Mouse (Mus musculus) megakaryocyte, adult 5-6 weeks (primary cell): ENCODE measurements around the gene Flt1. TPM values are rescaled to one million over a fixed set of nuclear protein-coding genes. Genes with fewer than 3 reads are reported as not detected.

ENCODE experiments used
- ATAC-seq: 2 replicates; pipeline ENCODE4 v1.8.0; 2016; ENCODE audit warnings: mild to moderate bottlenecking, inconsistent platforms; ENCODE audit not compliant: poor library complexity, severe bottlenecking
- total RNA-seq, 2 experiments: library from RNA; stranded (forward) in 1 of 2; stranded (reverse) in 1 of 2; fragments of 153-499, 151-499 nt in 1 of 2; fragments of 221-1000, 200-1000 nt in 1 of 2; gene quantifications; 2 replicates each; pipeline versions ENCODE4 v1.2.3 to v1.2.4; 2015 to 2017

Gene Flt1
- total RNA-seq, 2 experiments from 2014 or later, result 2.3 to 5.3 TPM

GRCm38 (mm10) chr5:147724945-147725830, 623 bp downstream of the Flt1 start:
- peak; percentile 29 for ATAC-seq

GRCm38 (mm10) chr5:147724391-147724790, 1.4 kb downstream of the Flt1 start:
- no peak for ATAC-seq

DNA sequence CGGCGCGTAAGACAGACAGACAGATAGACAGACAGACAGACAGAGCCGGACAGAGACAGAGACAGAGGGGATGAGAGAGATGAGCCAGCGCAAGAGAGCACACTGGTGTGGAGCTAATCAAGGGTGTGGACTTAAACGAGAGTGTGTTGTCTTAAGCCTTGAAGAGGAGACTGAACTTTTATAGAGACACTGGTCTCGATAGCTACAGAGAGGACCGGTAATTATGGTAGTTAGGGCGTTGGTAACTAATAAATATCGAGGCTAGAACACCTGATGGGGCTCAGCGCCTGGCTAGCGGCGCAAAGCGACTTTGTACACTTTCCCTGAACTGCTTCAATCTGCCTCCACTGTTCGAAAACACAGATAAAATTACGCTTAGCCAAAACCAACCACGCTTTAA, 2.0 kb downstream of the Flt1 start:
- no peak for ATAC-seq

DNA sequence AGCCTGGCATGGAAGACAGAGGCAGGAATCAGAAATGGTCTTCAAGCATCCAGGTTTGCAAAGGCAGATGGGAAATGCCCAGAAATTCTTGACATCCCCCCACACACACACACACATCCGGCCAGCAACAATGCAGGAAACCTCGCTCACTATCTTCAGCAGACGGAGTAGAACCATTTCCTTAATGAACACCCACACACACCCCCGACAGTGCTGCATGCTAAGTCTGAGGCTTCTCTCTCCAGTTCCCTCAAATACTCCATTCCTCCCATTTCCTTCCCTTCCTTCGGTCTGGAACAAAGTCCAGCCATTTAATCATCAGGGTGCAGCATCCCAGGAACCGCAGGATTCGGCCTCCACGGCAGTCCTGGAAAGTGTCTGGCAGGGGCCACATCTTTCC, 4.4 kb downstream of the Flt1 start:
- no peak for ATAC-seq

GRCm38 (mm10) chr5:147718335-147718734, 7.5 kb downstream of the Flt1 start:
- no peak for ATAC-seq

DNA sequence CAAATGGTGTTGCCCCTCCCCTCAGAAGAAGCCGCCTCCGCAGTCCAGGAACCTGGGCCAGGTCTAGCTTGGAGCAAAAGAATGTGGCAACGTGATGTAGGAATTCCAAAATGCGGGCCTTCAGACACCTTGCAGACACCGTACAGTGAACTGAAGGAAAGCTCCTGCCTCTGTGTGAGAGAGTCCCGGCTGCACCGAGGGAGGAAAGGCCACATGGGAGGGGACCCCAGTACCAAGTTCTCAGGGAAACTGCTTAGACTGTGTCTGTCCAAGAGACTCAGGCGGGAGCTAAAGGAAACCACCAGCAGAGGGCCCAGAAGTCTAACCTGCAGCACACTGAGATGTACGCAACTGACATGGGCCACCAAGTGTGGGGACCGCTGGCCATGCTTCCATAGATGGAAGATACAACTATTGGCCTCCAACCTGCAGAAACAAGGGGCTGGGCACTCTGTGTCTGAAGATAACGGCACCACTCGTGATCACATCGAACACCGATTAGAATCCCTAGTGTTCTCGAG, 9.1 kb downstream of the Flt1 start:
- ATAC-seq, result no peak

DNA sequence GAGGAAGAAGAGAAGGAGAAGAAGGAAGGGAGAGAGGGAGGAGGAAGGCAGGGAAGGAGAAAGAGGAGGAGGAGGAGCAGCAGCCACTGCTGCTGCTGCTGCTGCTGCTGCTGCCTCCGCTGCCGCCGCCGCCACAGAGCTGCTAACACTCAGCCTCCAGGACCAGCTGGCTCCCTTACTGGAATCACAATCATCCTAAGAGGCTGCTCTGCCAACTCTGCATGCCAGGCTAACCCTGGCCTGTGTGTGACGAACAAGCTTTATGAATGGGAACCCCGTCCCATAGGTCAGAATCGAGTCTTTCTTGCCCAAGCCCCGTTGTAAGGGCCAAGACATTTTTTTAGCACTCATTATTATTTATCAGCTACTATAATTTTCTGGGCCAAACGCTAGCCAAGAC, 9.5 kb downstream of the Flt1 start:
- ATAC-seq, result no peak

GRCm38 (mm10) chr5:147715391-147715790, 10.4 kb downstream of the Flt1 start:
- ATAC-seq, result no peak

DNA sequence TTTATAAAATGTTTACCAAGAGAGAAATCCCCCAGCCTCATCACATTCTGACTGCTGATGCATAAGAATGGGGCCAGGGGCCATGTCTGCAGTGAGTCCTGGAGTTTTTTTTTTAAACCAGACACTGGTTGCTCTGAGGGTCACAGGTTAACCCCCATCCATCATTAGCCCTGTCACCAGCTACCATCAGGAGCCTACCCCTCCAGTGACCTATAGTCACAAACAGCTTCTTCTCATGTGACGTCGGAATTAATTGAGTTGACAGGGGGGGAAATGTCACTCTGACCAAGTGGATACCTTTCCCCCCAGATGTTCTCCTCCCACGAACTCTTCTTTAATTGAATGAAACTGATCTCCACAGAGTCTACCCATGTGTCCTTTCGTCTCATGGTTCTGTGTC, 17.3 kb downstream of the Flt1 start:
- no peak for ATAC-seq

DNA sequence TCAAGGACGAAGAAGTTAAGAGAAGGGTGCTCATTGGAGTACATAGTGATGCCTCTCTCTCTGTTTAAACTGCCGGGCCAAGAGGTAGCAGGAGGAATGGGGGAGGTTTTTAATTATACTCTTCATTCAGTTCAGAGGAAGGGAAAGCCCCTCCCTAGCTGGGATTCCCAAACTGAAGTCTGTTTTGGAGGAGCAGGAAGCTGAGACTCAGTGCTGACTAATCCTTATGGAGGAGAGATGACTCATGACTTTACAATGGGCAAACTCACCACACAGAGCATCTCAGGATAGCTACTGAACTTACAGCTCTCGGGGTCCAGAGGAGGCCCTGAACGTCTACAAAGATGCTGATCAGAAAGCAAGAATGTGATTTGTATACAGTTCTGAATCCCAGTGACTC, 18.3 kb downstream of the Flt1 start:
- no peak for ATAC-seq

- ATAC-seq, result no peak
These were observed 20.9 kb downstream of the Flt1 start for GRCm38 (mm10) chr5:147704890-147705289.

DNA sequence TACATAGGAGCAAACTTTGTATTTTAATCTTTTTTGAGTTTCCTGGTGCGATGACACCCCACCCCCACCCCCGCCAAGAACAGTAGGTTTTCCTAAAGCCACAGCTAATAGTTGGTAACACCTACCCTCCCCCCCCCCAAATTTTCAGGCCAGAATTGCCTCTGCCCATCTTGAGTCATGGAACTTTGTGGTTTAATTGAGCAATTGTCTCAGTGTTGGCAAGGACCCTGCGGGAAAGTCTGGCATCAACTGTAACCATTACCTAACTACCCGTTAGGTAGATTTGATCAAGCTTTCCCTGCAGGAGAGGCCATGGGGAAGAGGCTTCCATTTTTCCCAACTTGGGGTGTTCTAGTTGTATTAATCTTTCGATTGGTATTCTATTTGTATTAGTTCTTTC, 23.4 kb downstream of the Flt1 start:
- peak; percentile 70 for ATAC-seq

DNA sequence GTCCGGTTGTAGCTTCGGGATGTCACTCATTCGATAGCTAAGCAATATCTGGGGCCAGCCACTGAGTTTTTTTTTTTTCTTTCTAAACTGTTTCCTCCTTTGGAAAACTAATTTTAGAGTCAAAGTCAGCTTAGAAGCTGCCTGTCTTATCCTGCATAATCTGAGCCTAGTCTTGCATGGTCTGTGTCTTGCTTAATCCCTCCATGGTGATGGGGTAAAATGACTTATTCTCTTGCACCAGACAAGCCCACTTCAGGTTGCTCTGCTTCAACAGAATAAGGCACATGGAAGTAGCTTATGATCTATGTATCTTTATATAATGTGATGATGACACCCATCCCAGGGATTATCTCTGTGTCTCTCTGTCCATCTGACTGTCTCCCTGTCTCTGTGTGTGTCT, 24.8 kb downstream of the Flt1 start:
- ATAC-seq, result 0 out of 2 replicates have a peak, but pooled peaks have one; percentile 38

DNA sequence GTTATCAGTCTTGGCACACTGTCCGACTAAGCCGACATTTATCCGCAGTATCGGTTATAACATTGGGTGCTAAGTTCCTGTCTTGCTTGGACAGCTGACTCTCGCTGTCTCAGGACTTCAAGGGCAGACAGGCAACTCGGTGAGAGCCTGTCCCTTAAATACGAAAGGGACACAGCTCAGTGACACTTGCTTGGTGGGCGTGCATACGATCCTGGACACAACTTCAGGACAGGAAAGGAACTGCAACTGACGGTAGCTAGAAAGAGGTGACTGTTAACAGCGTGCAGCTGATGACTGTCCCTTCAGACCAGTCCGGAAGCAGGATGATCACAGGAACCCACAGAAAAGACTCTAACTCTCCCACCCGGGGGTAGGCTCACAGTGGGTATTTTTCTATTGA, 27.8 kb downstream of the Flt1 start:
- peak; percentile 38; the same call in 1 of the 2 replicates for ATAC-seq

DNA sequence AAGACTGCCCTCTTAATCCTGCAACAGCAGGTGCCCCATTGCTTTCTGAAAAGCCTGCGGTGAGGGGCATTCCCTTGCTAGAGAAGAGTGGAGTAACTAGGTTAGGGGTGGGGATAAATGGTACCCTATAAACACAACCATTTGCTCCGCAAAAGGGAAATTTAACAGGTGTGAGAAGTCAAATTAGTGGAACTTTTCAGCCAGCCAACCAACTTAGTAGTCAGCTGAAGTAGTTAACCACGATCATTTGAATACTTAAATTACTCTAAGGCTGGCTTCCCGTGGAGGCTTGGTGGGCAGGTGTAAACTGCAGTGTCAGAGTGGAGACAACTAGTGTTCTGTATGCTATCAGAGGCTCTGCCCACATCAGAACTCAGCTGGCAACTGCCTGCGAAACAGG, 28.6 kb downstream of the Flt1 start:
- no peak for ATAC-seq

DNA sequence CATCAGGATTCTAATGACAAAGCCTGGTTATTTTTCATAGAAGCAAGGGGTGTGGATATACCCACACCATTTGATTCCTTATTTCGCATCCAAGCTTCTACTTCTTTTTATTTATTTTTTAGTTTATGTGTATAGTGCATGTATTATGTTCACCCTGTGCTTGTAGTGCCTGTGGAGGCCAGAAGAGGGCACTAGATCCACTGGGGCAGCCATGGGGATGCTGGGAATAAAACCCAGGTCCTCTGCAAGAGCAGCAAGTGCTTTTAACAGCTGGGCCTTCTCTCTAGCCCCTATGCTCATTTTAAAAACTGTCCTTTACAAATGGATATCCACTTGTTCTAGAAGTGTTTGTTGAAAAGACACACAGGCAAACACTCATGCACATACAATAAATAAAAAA, 33.2 kb downstream of the Flt1 start:
- ATAC-seq, result no peak

- ATAC-seq, result no peak
These were observed 42.0 kb downstream of the Flt1 start for GRCm38 (mm10) chr5:147683707-147684323.

GRCm38 (mm10) chr5:147681224-147681623, 44.6 kb downstream of the Flt1 start:
- no peak for ATAC-seq

- ATAC-seq, result no peak
These were observed 45.1 kb downstream of the Flt1 start for GRCm38 (mm10) chr5:147680711-147681110.

DNA sequence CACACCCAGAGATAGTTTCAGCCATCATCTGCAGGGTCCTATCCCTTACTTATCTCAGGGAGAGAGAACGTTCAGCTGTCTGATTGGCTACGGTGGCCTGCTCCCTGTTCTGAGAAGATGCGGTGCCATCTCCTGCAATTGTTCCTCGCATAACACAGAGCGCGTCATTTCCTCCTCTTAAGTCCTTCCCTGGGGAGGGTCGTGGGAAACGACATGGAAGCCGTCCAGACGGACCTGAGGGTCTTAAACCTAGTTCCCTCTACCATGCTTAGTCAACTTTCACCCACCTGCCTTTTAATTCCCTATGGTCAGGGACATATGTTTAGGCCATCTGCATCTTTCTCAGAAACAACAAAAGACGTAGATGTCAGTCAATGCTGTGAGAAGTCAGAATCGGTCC, 46.5 kb downstream of the Flt1 start:
- ATAC-seq, result no peak

DNA sequence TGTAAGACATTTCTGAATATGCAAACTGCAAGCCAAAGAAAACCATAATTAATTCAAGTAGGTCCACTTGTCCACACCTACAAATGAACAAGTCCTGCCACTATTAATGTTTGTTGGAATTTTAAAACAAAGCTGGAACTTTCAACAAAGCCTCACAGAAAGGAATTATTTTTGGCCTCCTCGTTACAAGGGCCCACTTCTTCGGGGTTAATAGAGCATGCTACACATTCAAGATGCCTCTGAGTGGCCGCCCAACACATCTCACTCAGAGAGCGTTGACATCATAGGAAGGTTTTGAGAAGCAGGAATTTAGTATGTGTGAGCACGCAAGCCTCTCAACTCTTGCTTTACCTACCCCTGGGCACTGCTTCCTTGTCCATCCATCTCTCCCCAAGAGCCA, 50.0 kb downstream of the Flt1 start:
- no peak for ATAC-seq

DNA sequence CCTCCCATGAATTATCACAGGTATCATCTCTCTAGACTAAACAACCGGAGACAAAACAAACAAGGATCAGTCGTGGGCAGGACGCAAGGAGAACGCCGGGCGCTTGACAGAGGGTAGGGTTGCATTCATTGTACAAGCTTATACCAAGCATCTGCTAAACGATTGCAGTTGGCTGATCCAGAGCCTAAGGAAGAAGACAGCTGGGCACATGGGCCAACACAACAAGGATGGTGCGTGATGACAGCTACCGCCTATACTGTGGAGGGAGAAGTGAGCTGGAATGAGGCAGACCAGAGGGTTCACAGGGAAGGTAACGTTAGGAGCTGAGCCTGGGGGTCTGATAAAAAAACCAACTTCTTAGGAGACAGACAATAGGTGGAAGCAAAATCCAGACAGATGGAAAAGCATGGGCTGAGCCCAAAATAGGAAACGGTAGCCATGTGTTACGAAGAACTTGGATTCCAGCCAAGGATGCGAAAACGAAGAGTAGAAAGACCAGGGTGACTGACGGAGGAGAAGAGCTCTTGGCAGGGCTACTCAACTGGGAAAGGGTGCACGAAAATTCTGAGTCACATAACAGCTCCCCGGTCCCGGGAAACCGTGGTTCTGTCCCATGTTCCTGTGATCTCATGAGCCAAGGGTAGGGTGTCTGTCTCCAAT, 53.9 kb downstream of the Flt1 start:
- ATAC-seq, result no peak
